Mouse (Mus musculus): ENCODE measurements around the gene 1110025L11Rik. TPM values are rescaled to one million over a fixed set of nuclear protein-coding genes. Genes with fewer than 3 reads are reported as not detected.
"Not testable (repeated sequence)": the region's sequence is repeated elsewhere in the genome, so short reads cannot be mapped to it uniquely, and the experiment has no call there.

The 1110025L11Rik gene
- polyA plus RNA-seq (2015; fragmentation: Nextera tagmentation; extraction: Ambion mirVana): not detected in 2 replicates

DNA sequence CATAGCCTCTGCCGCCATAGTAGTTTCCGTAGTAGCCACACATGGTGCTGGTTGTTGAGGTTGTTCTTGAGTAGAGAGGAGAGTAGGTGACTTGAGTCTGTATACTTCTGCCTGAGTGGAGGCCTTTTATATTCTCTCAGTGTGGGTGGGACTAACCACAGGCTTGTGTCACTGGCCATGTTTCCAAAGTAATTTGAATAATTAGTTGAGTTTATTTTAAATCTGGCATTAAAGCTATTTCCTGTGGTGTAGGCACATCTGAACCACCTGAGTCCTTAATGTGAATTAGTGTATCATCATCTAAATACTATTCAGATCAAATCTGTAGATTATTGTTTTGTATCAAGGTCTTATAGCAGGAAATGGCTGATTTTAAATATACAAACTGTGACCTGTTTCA is at the start of gene 1110025L11Rik:
TSS of gene 1110025L11Rik (minus strand) at position 101 of the 400 bp plus-strand sequence.
- DNase-seq (ENCODE audit: low spot score); H3K36me3 ChIP-seq (ENCODE audit: control insufficient read depth, insufficient read depth, low read length); H3K27me3 ChIP-seq (ENCODE audit: control insufficient read depth, insufficient read depth, low read length); H3K27ac ChIP-seq (replicated peaks); H3K4me1 ChIP-seq (replicated peaks; ENCODE audit: control insufficient read depth, insufficient read depth); H3K9me3 ChIP-seq (ENCODE audit: control insufficient read depth, low read length); H3K9ac ChIP-seq (ENCODE audit: low read length); ATAC-seq (ENCODE audit: low FRiP score, low TSS enrichment); H3K4me2 ChIP-seq (replicated peaks; ENCODE audit: low read depth); H3K4me3 ChIP-seq (ENCODE audit: low read depth, low read length): not testable (repeated sequence)
- no CpG with 5 or more reads among the region's 2 CpGs for WGBS

DNA sequence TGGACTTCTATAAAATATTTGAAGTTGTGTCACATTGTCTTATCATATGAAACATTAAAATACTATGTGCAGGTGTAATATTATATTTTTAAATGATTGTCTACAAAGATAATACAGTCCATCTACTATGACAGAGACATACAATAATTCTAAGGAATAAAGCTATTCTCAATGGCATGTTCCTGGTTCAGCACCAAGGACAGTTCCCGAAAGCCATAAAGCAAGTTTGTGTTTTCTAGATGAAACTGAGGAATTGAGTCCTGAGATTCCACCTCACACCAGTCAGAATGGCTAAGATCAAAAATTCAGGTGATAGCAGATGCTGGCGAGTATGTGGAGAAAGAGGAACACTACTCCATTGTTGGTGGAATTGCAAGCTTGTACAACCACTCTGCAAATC is 7.2 kb upstream of the 1110025L11Rik start:
- H3K4me1 ChIP-seq (replicated peaks; ENCODE audit: control insufficient read depth, insufficient read depth); H3K4me3 ChIP-seq (ENCODE audit: low read depth, low read length); H3K4me2 ChIP-seq (replicated peaks; ENCODE audit: low read depth); H3K36me3 ChIP-seq (ENCODE audit: control insufficient read depth, insufficient read depth, low read length); DNase-seq (ENCODE audit: low spot score); ATAC-seq (ENCODE audit: low FRiP score, low TSS enrichment); H3K27ac ChIP-seq (replicated peaks); H3K9ac ChIP-seq (ENCODE audit: low read length); H3K27me3 ChIP-seq (ENCODE audit: control insufficient read depth, insufficient read depth, low read length); H3K9me3 ChIP-seq (ENCODE audit: control insufficient read depth, low read length): not testable (repeated sequence)
- 53% methylated on average over 2 of the region's 2 CpGs for WGBS

DNA sequence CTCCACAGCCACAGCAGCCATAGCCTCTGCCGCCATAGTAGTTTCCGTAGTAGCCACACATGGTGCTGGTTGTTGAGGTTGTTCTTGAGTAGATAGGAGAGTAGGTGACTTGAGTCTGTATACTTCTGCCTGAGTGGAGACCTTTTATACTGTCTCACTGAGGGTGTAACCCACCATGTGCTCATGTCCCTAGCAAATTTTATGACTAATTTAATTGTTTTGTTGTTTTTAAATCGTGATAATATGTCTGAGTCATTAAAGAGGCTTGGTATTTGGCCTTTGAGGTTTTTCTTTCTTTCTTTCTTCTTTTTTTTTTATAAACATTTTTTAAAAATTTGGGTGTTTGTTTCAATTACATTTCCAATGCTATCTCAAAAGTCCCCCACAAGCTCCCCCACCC is 16.0 kb downstream of the 1110025L11Rik start, which contains the start of gene Krtap6-5:
TSS of gene Krtap6-5 (minus strand) at position 101 of the 400 bp plus-strand sequence.
- WGBS: 80% methylated on average over 3 of the region's 3 CpGs
- Histone ChIP-seq H3K4me2 (replicated peaks; ENCODE audit: low read depth) (no peak within 1 kb of the TSS), H3K36me3 (ENCODE audit: control insufficient read depth, insufficient read depth, low read length) (no peaks in the 10 kb centered on the region)

DNA sequence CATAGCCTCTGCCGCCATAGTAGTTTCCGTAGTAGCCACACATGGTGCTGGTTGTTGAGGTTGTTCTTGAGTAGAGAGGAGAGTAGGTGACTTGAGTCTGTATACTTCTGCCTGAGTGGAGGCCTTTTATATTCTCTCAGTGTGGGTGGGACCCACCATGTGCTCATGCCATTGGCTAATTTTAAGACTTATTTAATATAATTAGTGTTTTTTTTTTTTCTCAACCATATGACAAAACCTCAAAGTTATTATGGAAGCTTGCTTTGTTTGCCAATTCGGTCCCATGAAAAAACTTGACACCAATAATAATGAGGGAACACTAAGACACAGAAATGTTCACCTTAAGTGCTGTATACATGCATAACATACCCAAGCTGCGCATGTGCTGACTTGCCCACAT is 22.4 kb downstream of the 1110025L11Rik start, which contains the start of gene Gm10228:
TSS of gene Gm10228 (minus strand) at position 101 of the 400 bp plus-strand sequence.
- not testable (repeated sequence) for ATAC-seq (ENCODE audit: low FRiP score, low TSS enrichment); H3K36me3 ChIP-seq (ENCODE audit: control insufficient read depth, insufficient read depth, low read length); H3K9me3 ChIP-seq (ENCODE audit: control insufficient read depth, low read length); H3K4me3 ChIP-seq (ENCODE audit: low read depth, low read length); DNase-seq (ENCODE audit: low spot score); H3K27me3 ChIP-seq (ENCODE audit: control insufficient read depth, insufficient read depth, low read length); H3K9ac ChIP-seq (ENCODE audit: low read length); H3K27ac ChIP-seq (replicated peaks); H3K4me2 ChIP-seq (replicated peaks; ENCODE audit: low read depth); H3K4me1 ChIP-seq (replicated peaks; ENCODE audit: control insufficient read depth, insufficient read depth)
- WGBS: 84% methylated on average over 2 of the region's 4 CpGs

More for the DNA sequence above, 16.0 kb downstream of the 1110025L11Rik start, which contains the start of gene Krtap6-5:
- Histone ChIP-seq H3K4me1 (replicated peaks; ENCODE audit: control insufficient read depth, insufficient read depth) (no peaks in the 10 kb centered on the region), H3K4me3 (ENCODE audit: low read depth, low read length) (no peak within 1 kb of the TSS), H3K27ac (replicated peaks) (no peak within 1 kb of the TSS), H3K9ac (ENCODE audit: low read length) (no peak within 1 kb of the TSS), H3K9me3 (ENCODE audit: control insufficient read depth, low read length) (no peaks in the 10 kb centered on the region), H3K27me3 (ENCODE audit: control insufficient read depth, insufficient read depth, low read length) (no peaks in the 10 kb centered on the region)
- ATAC-seq (ENCODE audit: low FRiP score, low TSS enrichment): no peak
- no peak for TF ChIP-seq CTCF (IDR thresholded peaks at IDR 0.05; ENCODE audit: low read depth)
- TF ChIP-seq EP300 (optimal IDR thresholded peaks at IDR 0.05): no peak
- no peak for DNase-seq (ENCODE audit: low spot score)

DNA sequence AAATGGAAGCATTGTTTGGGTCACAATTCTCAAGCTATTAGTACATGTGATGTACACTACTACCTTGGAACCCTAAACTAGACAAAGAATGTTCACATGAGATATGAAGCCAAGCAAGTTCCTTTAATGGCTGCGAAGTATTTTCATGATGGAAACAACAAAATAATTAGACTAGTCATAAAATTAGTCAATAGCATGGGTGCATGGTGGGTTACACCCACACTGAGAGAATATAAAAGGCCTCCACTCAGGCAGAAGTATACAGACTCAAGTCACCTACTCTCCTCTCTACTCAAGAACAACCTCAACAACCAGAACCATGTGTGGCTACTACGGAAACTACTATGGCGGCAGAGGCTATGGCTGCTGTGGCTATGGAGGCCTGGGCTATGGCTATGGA is 32.4 kb downstream of the 1110025L11Rik start, which contains the start of gene Krtap6-1:
TSS of gene Krtap6-1 (plus strand) at position 301 of the 400 bp plus-strand sequence.
- H3K9me3 ChIP-seq (ENCODE audit: control insufficient read depth, low read length); DNase-seq (ENCODE audit: low spot score); H3K27me3 ChIP-seq (ENCODE audit: control insufficient read depth, insufficient read depth, low read length); H3K9ac ChIP-seq (ENCODE audit: low read length); ATAC-seq (ENCODE audit: low FRiP score, low TSS enrichment); H3K4me1 ChIP-seq (replicated peaks; ENCODE audit: control insufficient read depth, insufficient read depth); H3K36me3 ChIP-seq (ENCODE audit: control insufficient read depth, insufficient read depth, low read length); H3K27ac ChIP-seq (replicated peaks); H3K4me3 ChIP-seq (ENCODE audit: low read depth, low read length); H3K4me2 ChIP-seq (replicated peaks; ENCODE audit: low read depth): not testable (repeated sequence)
- 86% methylated on average over 3 of the region's 3 CpGs for WGBS

DNA sequence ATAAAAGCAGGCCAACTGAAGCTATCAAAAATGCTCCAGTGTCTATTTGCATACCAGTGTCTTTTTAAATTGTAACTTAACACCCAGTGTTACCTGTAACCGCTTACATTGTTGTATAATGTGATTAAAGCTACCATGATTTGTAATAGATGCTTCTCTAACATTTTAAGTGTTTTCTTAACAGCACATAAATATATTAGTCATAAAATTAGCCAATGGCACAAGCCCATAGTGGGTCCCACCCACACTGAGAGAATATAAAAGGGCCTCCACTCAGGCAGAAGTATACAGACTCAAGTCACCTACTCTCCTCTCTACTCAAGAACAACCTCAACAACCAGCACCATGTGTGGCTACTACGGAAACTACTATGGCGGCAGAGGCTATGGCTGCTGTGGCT is 48.8 kb downstream of the 1110025L11Rik start, which contains the start of gene Gm10229:
TSS of gene Gm10229 (plus strand) at position 301 of the 400 bp plus-strand sequence.
- H3K9ac ChIP-seq (ENCODE audit: low read length); DNase-seq (ENCODE audit: low spot score); H3K27me3 ChIP-seq (ENCODE audit: control insufficient read depth, insufficient read depth, low read length); H3K4me1 ChIP-seq (replicated peaks; ENCODE audit: control insufficient read depth, insufficient read depth); ATAC-seq (ENCODE audit: low FRiP score, low TSS enrichment); H3K9me3 ChIP-seq (ENCODE audit: control insufficient read depth, low read length); H3K27ac ChIP-seq (replicated peaks); H3K4me2 ChIP-seq (replicated peaks; ENCODE audit: low read depth); H3K4me3 ChIP-seq (ENCODE audit: low read depth, low read length); H3K36me3 ChIP-seq (ENCODE audit: control insufficient read depth, insufficient read depth, low read length): not testable (repeated sequence)
- 76% methylated on average over 1 of the region's 3 CpGs for WGBS
